Mouse (Mus musculus) C2C12 (cell line): ENCODE measurements around the gene Ntrk3.

Experiments
- CEBPB ChIP-seq: IDR thresholded peaks from one replicate; pipeline ENCODE4 v1.6.1; 2011; ENCODE audit warnings: low read depth, mild to moderate bottlenecking, control low read depth, moderate library complexity
- CTCF ChIP-seq: IDR thresholded peaks from one replicate; pipeline ENCODE4 v1.5.1; 2011; ENCODE audit not compliant: control insufficient read depth, insufficient read depth, insufficient read length
- FOSL1 ChIP-seq: IDR thresholded peaks from one replicate; pipeline ENCODE4 v1.8.0; 2011; ENCODE audit warnings: mild to moderate bottlenecking, low read length; ENCODE audit not compliant: poor library complexity, insufficient read depth, severe bottlenecking
- MAX ChIP-seq: IDR thresholded peaks from one replicate; pipeline ENCODE4 v1.6.1; 2011; ENCODE audit warnings: mild to moderate bottlenecking, control low read depth
- MYOD1 ChIP-seq: IDR thresholded peaks from one replicate; pipeline ENCODE4 v1.6.1; 2011; ENCODE audit warnings: low read depth; ENCODE audit not compliant: control insufficient read depth, insufficient read length
- MYOG ChIP-seq: IDR thresholded peaks from one replicate; pipeline ENCODE4 v1.6.1; 2011; ENCODE audit not compliant: control insufficient read depth, insufficient read length; ENCODE audit errors: extremely low read depth
- USF1 ChIP-seq: IDR thresholded peaks from one replicate; pipeline ENCODE4 v1.6.1; 2011; ENCODE audit warnings: low read depth, mild to moderate bottlenecking, control low read depth, moderate library complexity

GRCm38 (mm10) chr7:78471270-78471669 is 266.5 kb downstream of the Ntrk3 start:
- TF ChIP-seq CTCF (no peak), FOSL1 (no peak), USF1 (no peak), MAX (no peak), CEBPB (no peak), MYOG (no peak), MYOD1 (no peak)
